Mouse (Mus musculus): ENCODE measurements around the gene Mical2.

Mical2 gene

GRCm38 (mm10) chr7:112313211-112313610, 87.6 kb downstream of the Mical2 start:
- no peak for DNase-seq (ENCODE audit: low read depth, low spot score)

- no peak for DNase-seq (ENCODE audit: low read depth, low spot score)
These were observed 88.0 kb downstream of the Mical2 start for GRCm38 (mm10) chr7:112313670-112314069.

- DNase-seq (ENCODE audit: low read depth, low spot score), result no peak
These were observed 90.6 kb downstream of the Mical2 start for GRCm38 (mm10) chr7:112316239-112316638.

- no peak for DNase-seq (ENCODE audit: low read depth, low spot score)
These were observed 91.8 kb downstream of the Mical2 start for GRCm38 (mm10) chr7:112317491-112317890.

GRCm38 (mm10) chr7:112318306-112318705, 92.7 kb downstream of the Mical2 start:
- no peak for DNase-seq (ENCODE audit: low read depth, low spot score)

- DNase-seq (ENCODE audit: low read depth, low spot score), result no peak
These were observed 93.8 kb downstream of the Mical2 start for GRCm38 (mm10) chr7:112319419-112319818.

- DNase-seq (ENCODE audit: low read depth, low spot score), result no peak
These were observed 94.5 kb downstream of the Mical2 start for GRCm38 (mm10) chr7:112320052-112320730.

GRCm38 (mm10) chr7:112321798-112322794, 96.4 kb downstream of the Mical2 start:
- peak; percentile 62 for DNase-seq (ENCODE audit: low read depth, low spot score)

- DNase-seq (ENCODE audit: low read depth, low spot score), result no peak
These were observed 98.9 kb downstream of the Mical2 start for GRCm38 (mm10) chr7:112324577-112324976.

- DNase-seq (ENCODE audit: low read depth, low spot score), result no peak
These were observed 101.2 kb downstream of the Mical2 start for GRCm38 (mm10) chr7:112326852-112327251.

- DNase-seq (ENCODE audit: low read depth, low spot score), result peak; percentile 48
These were observed 103.3 kb downstream of the Mical2 start for GRCm38 (mm10) chr7:112328969-112329368.

- no peak for DNase-seq (ENCODE audit: low read depth, low spot score)
These were observed 103.8 kb downstream of the Mical2 start for GRCm38 (mm10) chr7:112329496-112329895.

- DNase-seq (ENCODE audit: low read depth, low spot score), result no peak
These were observed 105.3 kb downstream of the Mical2 start for GRCm38 (mm10) chr7:112330935-112331334.

GRCm38 (mm10) chr7:112331804-112332203, 106.1 kb downstream of the Mical2 start:
- DNase-seq (ENCODE audit: low read depth, low spot score), result no peak

- no peak for DNase-seq (ENCODE audit: low read depth, low spot score)
These were observed 106.8 kb downstream of the Mical2 start for GRCm38 (mm10) chr7:112332426-112332825.

- no peak for DNase-seq (ENCODE audit: low read depth, low spot score)
These were observed 107.7 kb downstream of the Mical2 start for GRCm38 (mm10) chr7:112333404-112333803.

GRCm38 (mm10) chr7:112336213-112336631, 110.6 kb downstream of the Mical2 start:
- no peak for DNase-seq (ENCODE audit: low read depth, low spot score)

GRCm38 (mm10) chr7:112336769-112337168, 111.1 kb downstream of the Mical2 start:
- DNase-seq (ENCODE audit: low read depth, low spot score), result no peak

- DNase-seq (ENCODE audit: low read depth, low spot score), result no peak
These were observed 112.1 kb downstream of the Mical2 start for GRCm38 (mm10) chr7:112337736-112338135.

GRCm38 (mm10) chr7:112341052-112341451, 115.4 kb downstream of the Mical2 start:
- DNase-seq (ENCODE audit: low read depth, low spot score), result no peak

- DNase-seq (ENCODE audit: low read depth, low spot score), result no peak
These were observed 120.0 kb downstream of the Mical2 start for GRCm38 (mm10) chr7:112345687-112346086.

GRCm38 (mm10) chr7:112351541-112351940, 125.9 kb downstream of the Mical2 start:
- DNase-seq (ENCODE audit: low read depth, low spot score), result no peak

Measured in CD4-positive helper T cell, adult 2 months (primary cell).